Mouse (Mus musculus): Measurements from ENCODE around the gene Pla2g12b.

DNA sequence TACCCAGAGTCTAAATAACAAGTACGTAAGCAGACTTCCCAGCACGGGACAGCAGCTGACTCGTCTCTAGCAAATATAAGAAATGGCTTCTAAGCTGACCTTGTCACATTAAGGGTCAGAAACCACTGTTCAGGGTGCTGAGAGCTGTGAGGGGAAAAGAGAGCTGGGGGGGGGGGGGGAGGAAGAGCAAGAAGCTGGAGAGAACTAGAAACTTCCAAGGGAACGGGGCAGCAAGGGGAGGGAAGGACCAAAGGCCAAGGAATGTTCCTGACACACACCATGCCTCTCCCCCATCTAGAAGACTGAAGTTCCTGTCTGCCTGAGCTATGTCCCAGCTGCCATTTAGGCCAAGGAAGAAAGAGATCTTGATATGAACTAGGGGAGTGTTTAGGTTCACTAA is 22.9 kb downstream of the Pla2g12b start:
- TF ChIP-seq CTCF (IDR thresholded peaks at IDR 0.05; ENCODE audit: extremely low read depth, insufficient read depth, low read length) (no peak), POLR2A (IDR thresholded peaks at IDR 0.05; ENCODE audit: extremely low read depth, insufficient read depth, low read length) (no peak)
